Mouse (Mus musculus) hindbrain, embryonic 16.5 days (tissue): ENCODE measurements around the gene Fars2. TPM values are rescaled to one million over a fixed set of nuclear protein-coding genes. Genes with fewer than 3 reads are reported as not detected.

Experiments
- ATAC-seq: fragments of 200-750 bp; cut with Nextera tagmentation; 2 replicates; pipeline ENCODE4 v1.8.0; 2017; ENCODE audit warnings: moderate TSS enrichment, moderate library complexity
- H3K27ac ChIP-seq: fragments of 300-500 bp; sonication (generic); 2 replicates; pipeline ENCODE4 v1.5.1; 2014; ENCODE audit warnings: low read depth, mild to moderate bottlenecking, control low read depth, low read length, moderate library complexity
- H3K27me3 ChIP-seq: fragments of 300-500 bp; sonication (generic); replicated peaks from 2 replicates; pipeline ENCODE4 v1.6.1; 2014; ENCODE audit warnings: low read length; ENCODE audit not compliant: control insufficient read depth, insufficient read depth
- H3K36me3 ChIP-seq: fragments of 300-500 bp; sonication (generic); 2 replicates; pipeline ENCODE4 v1.6.1; 2014; ENCODE audit warnings: mild to moderate bottlenecking, low read length, moderate library complexity, mixed read lengths; ENCODE audit not compliant: control insufficient read depth, insufficient read depth
- H3K4me1 ChIP-seq: fragments of 300-500 bp; sonication (generic); 2 replicates; pipeline ENCODE4 v1.6.1; 2014; ENCODE audit warnings: low read depth, low read length; ENCODE audit not compliant: control insufficient read depth, insufficient read depth
- H3K4me2 ChIP-seq: fragments of 300-500 bp; sonication (generic); 2 replicates; pipeline ENCODE4 v1.6.1; 2014; ENCODE audit warnings: mild to moderate bottlenecking, low read length, control low read depth, moderate library complexity
- H3K4me3 ChIP-seq: fragments of 300-500 bp; sonication (generic); 2 replicates; pipeline ENCODE4 v1.5.1; 2014; ENCODE audit warnings: mild to moderate bottlenecking, low read length, control low read depth, moderate library complexity
- H3K9ac ChIP-seq: fragments of 300-500 bp; sonication (generic); 2 replicates; pipeline ENCODE4 v1.6.1; 2014; ENCODE audit warnings: low read depth, mild to moderate bottlenecking, control low read depth, low read length, moderate library complexity
- H3K9me3 ChIP-seq: fragments of 300-500 bp; sonication (generic); 2 replicates; pipeline ENCODE4 v1.6.1; 2014; ENCODE audit warnings: mild to moderate bottlenecking, low read length, moderate library complexity; ENCODE audit not compliant: control insufficient read depth
- WGBS: fragments of 180-500 bp; shearing (Covaris S2); extraction: QIAGEN DNeasy Blood & Tissue Kit; methylation state at CpG from one replicate; pipeline ENCODE4 v1.1.7; 2014; 5-methylcytosine and 5-hydroxymethylcytosine counted together
- polyA plus RNA-seq: library from polyadenylated mRNA; unstranded; fragments of >200 nt; fragmentation: Nextera tagmentation; extraction: Ambion mirVana; gene quantifications from 2 replicates; pipeline ENCODE4 v1.2.1, GENCODE M21; 2015

Fars2 gene
- polyA plus RNA-seq, 1 experiment from 2014 or later = 29.2 TPM

DNA sequence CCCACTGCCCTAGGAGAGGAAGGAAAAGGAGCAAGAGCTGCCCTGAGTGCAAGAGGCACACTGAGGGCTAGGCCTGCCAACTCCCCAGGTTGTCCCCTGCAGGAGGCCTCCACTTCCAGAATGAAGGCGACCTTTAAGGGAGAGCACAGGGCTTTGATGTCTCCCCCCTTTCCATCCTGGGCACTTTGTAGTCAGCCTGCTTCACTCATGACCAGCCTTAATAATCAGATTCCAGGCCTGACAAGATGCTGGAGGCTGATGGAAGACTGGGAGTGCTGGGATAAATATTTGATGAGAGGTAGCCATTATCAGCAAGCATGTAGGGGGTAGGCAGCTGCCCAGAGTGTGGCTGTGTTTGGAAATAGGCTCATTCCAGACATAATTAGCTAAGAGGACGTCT, 421.2 kb downstream of the Fars2 start:
- Histone ChIP-seq H3K4me3 (no peak overlapping the region), H3K27me3 (no peaks in the 10 kb centered on the region), H3K4me2 (no peak overlapping the region), H3K9me3 (no peaks in the 10 kb centered on the region), H3K4me1 (no peaks in the 10 kb centered on the region; the same call in 1 of the 2 replicates), H3K9ac (no peak overlapping the region), H3K27ac (no peak overlapping the region), H3K36me3 (no peaks in the 10 kb centered on the region)
- ATAC-seq = no peak
- 29% methylated on average over 2 of the region's 2 CpGs for WGBS

DNA sequence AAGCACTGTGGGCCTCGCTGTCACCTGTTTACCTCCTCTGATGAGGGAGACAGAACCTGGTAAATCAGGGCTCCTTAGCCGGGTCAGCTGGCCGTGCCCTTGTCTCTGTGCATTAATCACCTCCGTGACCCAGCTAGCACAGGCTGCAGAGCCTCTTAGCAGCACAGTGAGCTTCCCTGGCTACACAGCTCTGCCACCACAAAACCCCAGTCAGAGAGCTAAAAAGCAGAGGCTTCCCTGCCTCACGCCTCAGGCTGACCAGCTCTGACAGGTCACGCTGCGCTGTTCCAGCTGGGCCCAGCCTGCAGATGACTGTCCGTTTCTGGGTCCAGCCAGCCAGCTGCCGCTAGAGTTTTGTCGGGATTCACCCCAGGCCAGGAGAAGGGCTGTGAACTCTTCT, 423.0 kb downstream of the Fars2 start:
- peak; percentile 40; the same call in 1 of the 2 replicates for ATAC-seq
- Histone ChIP-seq H3K9me3 (no peaks in the 10 kb centered on the region), H3K4me3 (no peak overlapping the region), H3K9ac (no peak overlapping the region), H3K27me3 (no peaks in the 10 kb centered on the region), H3K36me3 (no peaks in the 10 kb centered on the region), H3K4me1 (no peaks in the 10 kb centered on the region; the same call in 1 of the 2 replicates), H3K27ac (no peak overlapping the region), H3K4me2 (no peak overlapping the region)
- 49% methylated on average over 10 of the region's 10 CpGs for WGBS

DNA sequence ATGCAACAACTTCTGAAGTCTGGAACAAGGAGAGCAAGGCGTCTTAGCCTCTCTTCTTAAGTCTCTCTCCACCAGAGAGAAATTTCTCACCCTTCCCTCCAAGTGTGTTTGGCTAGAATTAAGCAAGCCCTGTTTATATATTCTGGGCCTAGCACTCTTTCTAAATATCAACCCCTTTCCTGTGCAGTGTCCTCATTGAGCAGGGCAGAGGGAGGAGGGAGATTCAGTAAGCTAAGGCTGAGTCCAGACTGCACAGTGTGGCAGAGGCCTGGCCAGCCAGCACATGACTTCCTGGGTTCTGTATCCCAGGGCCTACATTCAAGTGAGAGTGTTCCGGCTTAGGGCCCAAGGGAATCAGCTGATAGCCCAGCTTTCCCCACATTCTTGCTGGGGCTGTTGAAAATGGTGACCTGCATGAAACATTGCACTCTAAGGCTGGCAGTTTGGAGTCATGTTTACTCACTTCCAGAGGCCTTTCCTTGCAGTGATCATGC, 424.1 kb downstream of the Fars2 start:
- H3K4me2 ChIP-seq = no peak overlapping the region
- no peaks in the 10 kb centered on the region for H3K9me3 ChIP-seq
- WGBS = 73% methylated on average over 2 of the region's 2 CpGs
- no peaks in the 10 kb centered on the region for H3K36me3 ChIP-seq
- no peaks in the 10 kb centered on the region for H3K27me3 ChIP-seq
- H3K4me1 ChIP-seq = no peaks in the 10 kb centered on the region; the same call in 1 of the 2 replicates
- H3K27ac ChIP-seq = no peak overlapping the region
- ATAC-seq = no peak
- H3K9ac ChIP-seq = no peak overlapping the region
- H3K4me3 ChIP-seq = no peak overlapping the region

DNA sequence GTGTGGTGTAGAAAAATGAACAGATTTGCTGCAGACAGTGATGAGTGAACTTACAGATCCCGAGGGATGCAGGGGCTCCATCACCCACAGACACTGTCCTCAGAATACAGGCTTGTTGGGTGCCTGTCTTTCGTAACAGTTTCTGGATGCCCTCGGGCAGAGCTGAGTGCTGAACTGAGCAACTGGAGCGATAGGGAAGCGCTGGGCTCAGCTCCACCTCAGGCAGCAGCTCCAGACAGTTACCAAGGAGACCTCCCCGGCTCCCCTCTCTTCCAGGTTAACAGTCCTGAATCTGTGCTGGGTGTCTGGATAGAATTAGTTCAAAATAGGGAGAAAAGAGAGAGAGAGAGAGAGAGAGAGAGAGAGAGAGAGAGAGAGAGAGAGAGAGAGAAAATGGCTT, 433.5 kb downstream of the Fars2 start:
- peaks cover 2% of the 10 kb centered on the region; the same call in 1 of the 2 replicates for H3K4me1 ChIP-seq
- H3K9ac ChIP-seq = no peak overlapping the region
- no peak for ATAC-seq
- H3K4me2 ChIP-seq = no peak overlapping the region
- WGBS = 42% methylated on average over 6 of the region's 6 CpGs
- no peak overlapping the region for H3K27ac ChIP-seq
- no peaks in the 10 kb centered on the region for H3K9me3 ChIP-seq
- H3K27me3 ChIP-seq = no peaks in the 10 kb centered on the region
- no peak overlapping the region for H3K4me3 ChIP-seq
- no peaks in the 10 kb centered on the region for H3K36me3 ChIP-seq

DNA sequence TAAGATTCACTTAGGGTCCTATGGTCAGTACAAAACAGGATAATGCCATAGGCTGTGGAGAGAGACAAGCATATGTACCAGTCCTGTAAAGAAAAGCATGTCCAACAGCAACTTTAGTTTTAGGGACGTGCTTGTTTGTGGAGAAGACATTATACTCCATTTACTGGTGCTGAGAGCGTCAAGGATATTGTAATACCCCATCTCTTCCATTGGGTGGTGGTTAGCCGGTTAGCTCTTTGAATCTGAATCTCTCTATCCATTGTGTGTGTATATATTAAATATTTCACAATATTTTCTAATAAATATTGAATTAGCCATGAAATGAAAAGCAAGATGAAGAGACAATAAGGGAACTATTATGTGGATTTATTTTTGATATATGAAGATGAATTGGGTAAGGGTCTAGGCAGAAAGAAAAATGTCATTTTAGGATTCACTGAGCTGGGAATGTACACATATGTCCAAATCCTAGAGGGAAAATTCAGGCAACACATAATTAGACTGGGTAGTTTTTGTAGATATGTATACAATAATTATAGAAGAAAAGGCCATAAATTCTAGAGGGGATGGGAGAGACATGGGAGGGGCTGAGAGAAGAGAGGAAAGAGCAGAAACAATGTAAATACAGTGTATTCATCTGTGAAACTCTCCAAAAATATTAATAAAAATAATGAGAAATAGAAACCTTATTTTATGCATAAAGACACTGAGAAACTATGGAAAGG, 435.5 kb downstream of the Fars2 start:
- H3K36me3 ChIP-seq = no peaks in the 10 kb centered on the region
- H3K27me3 ChIP-seq = no peaks in the 10 kb centered on the region
- peaks cover 2% of the 10 kb centered on the region; the same call in 1 of the 2 replicates for H3K4me1 ChIP-seq
- no peak overlapping the region for H3K4me3 ChIP-seq
- no peaks in the 10 kb centered on the region for H3K9me3 ChIP-seq
- no peak overlapping the region for H3K27ac ChIP-seq
- ATAC-seq = no peak
- no peak overlapping the region for H3K9ac ChIP-seq
- WGBS = 65% methylated on average over 3 of the region's 3 CpGs
- no peak overlapping the region for H3K4me2 ChIP-seq

DNA sequence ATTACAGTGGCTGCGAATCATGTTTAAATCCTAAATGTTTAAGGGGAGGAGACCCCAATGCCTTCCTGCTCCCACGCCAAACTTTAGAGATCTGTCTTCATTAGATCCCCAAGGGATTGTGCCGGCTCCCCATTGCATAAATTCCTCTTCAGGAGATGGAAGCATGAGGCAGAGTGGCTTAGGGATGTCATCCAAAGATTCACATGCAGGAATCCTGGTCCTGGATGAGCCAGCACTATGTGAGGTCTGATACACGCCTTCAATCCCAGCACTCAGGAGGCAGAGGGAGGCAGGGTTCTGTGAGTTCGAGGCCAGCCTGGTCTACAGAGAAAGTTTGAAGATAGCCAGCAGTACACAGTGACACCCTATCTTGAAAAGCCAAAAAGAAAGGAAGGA, 436.0 kb downstream of the Fars2 start:
- peaks cover 2% of the 10 kb centered on the region; the same call in 1 of the 2 replicates for H3K4me1 ChIP-seq
- H3K9me3 ChIP-seq = no peaks in the 10 kb centered on the region
- H3K4me3 ChIP-seq = no peak overlapping the region
- no peaks in the 10 kb centered on the region for H3K36me3 ChIP-seq
- no peak overlapping the region for H3K4me2 ChIP-seq
- no peak for ATAC-seq
- H3K9ac ChIP-seq = no peak overlapping the region
- WGBS = 80% methylated on average over 5 of the region's 5 CpGs
- no peak overlapping the region for H3K27ac ChIP-seq
- H3K27me3 ChIP-seq = no peaks in the 10 kb centered on the region

DNA sequence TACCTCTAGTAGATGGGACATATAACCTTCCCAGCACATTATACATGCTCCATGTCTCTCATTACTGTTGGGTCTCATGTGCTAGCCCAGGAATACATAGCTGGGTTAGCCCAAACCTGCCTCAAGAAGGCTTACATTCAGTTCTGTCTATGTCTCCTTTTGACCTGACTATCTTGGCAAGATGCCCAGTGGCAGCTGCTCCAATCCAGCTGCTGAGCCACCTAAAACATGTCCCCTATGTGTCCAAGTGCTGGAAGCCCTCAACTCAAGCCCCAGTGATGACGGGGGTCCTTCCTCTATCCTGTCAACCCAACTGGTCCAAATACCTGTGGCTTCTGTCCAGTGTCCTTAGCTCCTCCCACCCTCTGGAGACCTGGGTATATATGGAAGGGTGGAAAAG, 437.5 kb downstream of the Fars2 start:
- Histone ChIP-seq H3K4me1 (peaks cover 2% of the 10 kb centered on the region; the same call in 1 of the 2 replicates), H3K27ac (no peak overlapping the region), H3K9me3 (no peaks in the 10 kb centered on the region), H3K36me3 (no peaks in the 10 kb centered on the region), H3K4me2 (no peak overlapping the region), H3K27me3 (no peaks in the 10 kb centered on the region), H3K9ac (no peak overlapping the region), H3K4me3 (no peak overlapping the region)
- ATAC-seq = no peak
- 85% methylated on average over 1 of the region's 1 CpGs for WGBS

DNA sequence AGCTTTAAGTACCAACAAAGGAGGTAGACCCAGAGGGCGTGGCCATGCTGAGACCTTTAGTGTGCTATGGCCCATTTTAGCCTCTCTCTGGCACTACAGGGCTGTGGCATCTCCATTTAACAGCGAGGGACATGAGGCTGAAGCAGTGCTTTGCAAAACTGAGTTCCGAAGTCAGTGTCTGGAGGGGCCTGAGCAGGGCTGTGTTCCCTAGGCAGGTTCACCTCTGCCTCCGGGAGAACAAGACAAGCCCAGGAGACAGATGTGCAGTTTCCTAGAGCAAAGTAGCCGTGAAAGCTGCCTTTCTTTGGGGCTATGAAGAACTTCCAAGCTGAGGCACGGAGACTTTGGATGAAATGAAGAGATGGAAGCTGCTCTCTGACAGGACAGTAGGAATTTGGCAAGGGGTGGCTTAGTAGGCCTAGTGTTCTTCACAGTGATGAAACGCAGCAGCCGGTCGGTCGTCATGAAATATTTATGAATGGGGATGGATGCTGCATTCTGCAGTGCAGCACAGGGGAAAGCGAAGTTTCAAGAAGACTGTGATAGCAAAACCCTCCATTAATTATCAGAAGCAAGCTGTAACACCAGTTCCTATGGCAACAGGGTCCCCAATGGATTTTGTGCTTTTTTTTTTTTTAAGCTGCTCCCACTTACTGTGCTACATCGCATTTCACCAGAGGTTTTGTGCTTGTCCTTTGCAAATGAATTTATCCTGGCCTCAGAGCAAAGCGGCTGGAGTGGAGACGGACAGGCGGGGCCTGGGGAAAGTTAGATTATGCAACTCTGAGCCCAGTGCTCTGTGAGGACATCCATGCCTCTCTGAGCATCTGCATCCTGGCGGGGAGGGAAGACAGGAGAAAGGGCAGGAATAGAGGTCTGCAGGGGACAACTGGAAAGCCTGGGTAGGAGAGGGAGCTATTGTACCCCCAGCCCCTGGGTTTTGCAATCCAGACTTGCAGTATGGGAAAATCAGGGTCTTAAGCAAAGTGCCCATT, 445.5 kb downstream of the Fars2 start:
- Histone ChIP-seq H3K4me3 (no peak overlapping the region), H3K27ac (peak overlapping the region; percentile 66), H3K4me1 (peaks cover 14% of the 10 kb centered on the region), H3K36me3 (no peaks in the 10 kb centered on the region), H3K9me3 (no peaks in the 10 kb centered on the region), H3K27me3 (no peaks in the 10 kb centered on the region), H3K9ac (0 out of 2 replicates have a peak overlapping the region, but pooled peaks have one; percentile 48), H3K4me2 (peak overlapping the region; percentile 18; the same call in 1 of the 2 replicates)
- peak; percentile 81 for ATAC-seq
- WGBS = 36% methylated on average over 16 of the region's 16 CpGs
